Mouse (Mus musculus) intestine, embryonic 16.5 days (tissue): ENCODE data around the gene Kank1. TPM values are rescaled to one million over a fixed set of nuclear protein-coding genes. Genes with fewer than 3 reads are reported as not detected.

Experiments
- ATAC-seq: fragments of 200-750 bp; cut with Nextera tagmentation; 2 replicates; pipeline ENCODE4 v1.8.0; 2017; ENCODE audit warnings: moderate TSS enrichment, moderate library complexity
- H3K27ac ChIP-seq: fragments of 300-500 bp; sonication (generic); 2 replicates; pipeline ENCODE4 v1.5.1; 2014; ENCODE audit warnings: mild to moderate bottlenecking, low read length
- H3K27me3 ChIP-seq: fragments of 300-500 bp; sonication (generic); replicated peaks from 2 replicates; pipeline ENCODE4 v1.6.1; 2014; ENCODE audit warnings: low read length, control low read depth, mixed read lengths; ENCODE audit not compliant: control insufficient read depth, insufficient read depth
- H3K36me3 ChIP-seq: fragments of 300-500 bp; sonication (generic); 2 replicates; pipeline ENCODE4 v1.6.1; 2014; ENCODE audit warnings: low read length, control low read depth; ENCODE audit not compliant: control insufficient read depth, insufficient read depth
- H3K4me1 ChIP-seq: fragments of 300-500 bp; sonication (generic); 2 replicates; pipeline ENCODE4 v1.6.1; 2014; ENCODE audit warnings: low read length, control low read depth, mixed read lengths; ENCODE audit not compliant: control insufficient read depth, insufficient read depth
- H3K4me2 ChIP-seq: fragments of 300-500 bp; sonication (generic); 2 replicates; pipeline ENCODE4 v1.6.1; 2014; ENCODE audit warnings: low read depth, low read length, control low read depth
- H3K4me3 ChIP-seq: fragments of 300-500 bp; sonication (generic); 2 replicates; pipeline ENCODE4 v1.5.1; 2014; ENCODE audit warnings: mild to moderate bottlenecking, low read length
- H3K9ac ChIP-seq: fragments of 300-500 bp; sonication (generic); 2 replicates; pipeline ENCODE4 v1.6.1; 2014; ENCODE audit warnings: low read depth, low read length
- H3K9me3 ChIP-seq: fragments of 300-500 bp; sonication (generic); 2 replicates; pipeline ENCODE4 v1.6.1; 2016; ENCODE audit warnings: low read length, control low read depth; ENCODE audit not compliant: control insufficient read depth
- WGBS: fragments of 180-500 bp; shearing (Covaris S2); extraction: QIAGEN DNeasy Blood & Tissue Kit; methylation state at CpG from one replicate; pipeline ENCODE4 v1.1.7; 2014; 5-methylcytosine and 5-hydroxymethylcytosine counted together
- polyA plus RNA-seq: library from polyadenylated mRNA; unstranded; fragments of >200 nt; fragmentation: Nextera tagmentation; extraction: Ambion mirVana; gene quantifications from 2 replicates; pipeline ENCODE4 v1.2.1, GENCODE M21; 2015

The Kank1 gene
- polyA plus RNA-seq, 1 experiment from 2014 or later: 16.1 TPM

- Histone ChIP-seq H3K27me3 (no peaks in the 10 kb centered on the region), H3K9ac (no peak overlapping the region), H3K9me3 (no peaks in the 10 kb centered on the region), H3K4me2 (no peak overlapping the region), H3K4me3 (no peak overlapping the region), H3K27ac (peak overlapping the region; percentile 54), H3K4me1 (peaks cover 21% of the 10 kb centered on the region; the same call in 1 of the 2 replicates), H3K36me3 (peaks cover 9% of the 10 kb centered on the region)
- WGBS: 44% methylated on average over 5 of the region's 5 CpGs
- ATAC-seq: no peak
Measured at GRCm38 (mm10) chr19:25415448-25415847, 178.7 kb downstream of the Kank1 start.

DNA sequence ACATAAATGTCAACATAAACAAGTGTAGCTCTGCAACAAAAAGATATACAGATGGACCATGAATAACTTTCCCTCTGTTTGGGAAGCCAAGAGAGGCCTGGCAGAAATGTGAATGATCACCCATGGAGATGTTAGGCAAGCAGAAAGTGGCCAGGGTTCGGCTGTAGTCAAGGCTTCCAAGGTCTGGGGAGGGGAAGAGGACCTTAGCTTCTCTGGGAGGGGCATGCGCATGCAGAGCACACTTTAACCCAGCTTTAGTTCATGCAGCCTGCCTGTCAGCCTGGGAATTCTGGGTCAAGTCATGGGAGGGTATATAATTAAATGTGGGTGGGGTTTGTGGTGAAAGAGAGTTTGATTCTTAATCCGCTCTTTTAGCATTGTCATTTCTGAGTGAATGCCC, 180.9 kb downstream of the Kank1 start:
- H3K4me3 ChIP-seq: no peak overlapping the region
- 76% methylated on average over 3 of the region's 3 CpGs for WGBS

GRCm38 (mm10) chr19:25419983-25420382, 183.2 kb downstream of the Kank1 start:
- Histone ChIP-seq H3K9me3 (no peaks in the 10 kb centered on the region), H3K27me3 (no peaks in the 10 kb centered on the region), H3K4me1 (peaks cover 18% of the 10 kb centered on the region; the same call in 1 of the 2 replicates), H3K4me2 (no peak overlapping the region), H3K36me3 (no peaks in the 10 kb centered on the region), H3K9ac (no peak overlapping the region), H3K4me3 (no peak overlapping the region), H3K27ac (no peak overlapping the region)
- ATAC-seq: no peak
- WGBS: 72% methylated on average over 8 of the region's 8 CpGs

More for the DNA sequence above, 180.9 kb downstream of the Kank1 start:
- Histone ChIP-seq H3K27ac (no peak overlapping the region), H3K27me3 (no peaks in the 10 kb centered on the region), H3K9me3 (no peaks in the 10 kb centered on the region), H3K36me3 (no peaks in the 10 kb centered on the region), H3K9ac (no peak overlapping the region), H3K4me2 (no peak overlapping the region), H3K4me1 (peaks cover 18% of the 10 kb centered on the region; the same call in 1 of the 2 replicates)
- no peak for ATAC-seq

DNA sequence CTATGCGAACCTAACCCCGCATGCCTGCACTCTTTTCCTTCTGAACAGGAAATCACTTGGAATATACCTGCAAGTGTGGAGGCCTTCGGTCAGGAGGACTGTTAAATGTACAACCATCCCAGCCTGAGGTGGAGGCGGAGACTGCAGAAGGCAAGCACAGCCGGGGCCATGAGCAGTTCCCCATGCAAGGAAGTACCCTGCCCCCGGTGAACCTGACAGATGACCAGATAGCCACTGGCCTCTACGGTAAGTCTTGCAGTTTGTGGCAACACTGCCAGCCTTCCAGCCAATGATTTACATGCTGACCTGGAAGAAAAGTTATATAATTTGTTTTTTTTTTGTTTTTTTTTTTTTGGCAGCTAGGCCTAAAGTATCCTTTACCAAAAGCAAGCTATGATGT, 185.3 kb downstream of the Kank1 start:
- H3K4me3 ChIP-seq: no peak overlapping the region
- no peak overlapping the region for H3K9ac ChIP-seq
- H3K4me2 ChIP-seq: no peak overlapping the region
- no peak overlapping the region for H3K27ac ChIP-seq
- 0 out of 2 replicates have a peak, but pooled peaks cover 4% of the 10 kb centered on the region for H3K36me3 ChIP-seq
- 66% methylated on average over 7 of the region's 7 CpGs for WGBS
- no peaks in the 10 kb centered on the region for H3K9me3 ChIP-seq
- no peak for ATAC-seq
- peaks cover 10% of the 10 kb centered on the region; the same call in 1 of the 2 replicates for H3K4me1 ChIP-seq
- H3K27me3 ChIP-seq: no peaks in the 10 kb centered on the region

- WGBS: 82% methylated on average over 5 of the region's 5 CpGs
- no peaks in the 10 kb centered on the region for H3K27me3 ChIP-seq
- no peak for ATAC-seq
- no peak overlapping the region for H3K4me2 ChIP-seq
- H3K36me3 ChIP-seq: 0 out of 2 replicates have a peak, but pooled peaks cover 5% of the 10 kb centered on the region
- H3K4me3 ChIP-seq: no peak overlapping the region
- H3K27ac ChIP-seq: no peak overlapping the region
- no peak overlapping the region for H3K9ac ChIP-seq
- H3K4me1 ChIP-seq: peaks cover 6% of the 10 kb centered on the region; the same call in 1 of the 2 replicates
- H3K9me3 ChIP-seq: no peaks in the 10 kb centered on the region
Measured at GRCm38 (mm10) chr19:25423371-25423770, 186.6 kb downstream of the Kank1 start.

- Histone ChIP-seq H3K36me3 (peaks cover 9% of the 10 kb centered on the region; the same call in 1 of the 2 replicates), H3K4me2 (no peak overlapping the region), H3K27me3 (no peaks in the 10 kb centered on the region), H3K4me1 (no peaks in the 10 kb centered on the region), H3K9ac (no peak overlapping the region), H3K9me3 (no peaks in the 10 kb centered on the region), H3K4me3 (no peak overlapping the region), H3K27ac (no peak overlapping the region)
- no peak for ATAC-seq
- 80% methylated on average over 5 of the region's 5 CpGs for whole genome bisulfite sequencing
Measured at GRCm38 (mm10) chr19:25426431-25426830, 189.7 kb downstream of the Kank1 start.

- Histone ChIP-seq H3K36me3 (peaks cover 9% of the 10 kb centered on the region; the same call in 1 of the 2 replicates), H3K4me1 (no peaks in the 10 kb centered on the region), H3K27ac (no peak overlapping the region), H3K4me2 (no peak overlapping the region), H3K9ac (no peak overlapping the region), H3K27me3 (no peaks in the 10 kb centered on the region), H3K9me3 (no peaks in the 10 kb centered on the region), H3K4me3 (no peak overlapping the region)
- no peak for ATAC-seq
- WGBS: 96% methylated on average over 17 of the region's 17 CpGs
Measured at GRCm38 (mm10) chr19:25427886-25428285, 191.1 kb downstream of the Kank1 start.

GRCm38 (mm10) chr19:25428338-25428962, 191.7 kb downstream of the Kank1 start:
- Histone ChIP-seq H3K4me2 (no peak overlapping the region), H3K36me3 (peaks cover 9% of the 10 kb centered on the region; the same call in 1 of the 2 replicates), H3K27ac (no peak overlapping the region), H3K9ac (no peak overlapping the region), H3K9me3 (no peaks in the 10 kb centered on the region), H3K27me3 (no peaks in the 10 kb centered on the region), H3K4me3 (no peak overlapping the region), H3K4me1 (no peaks in the 10 kb centered on the region)
- WGBS: 85% methylated on average over 13 of the region's 13 CpGs
- no peak for ATAC-seq

DNA sequence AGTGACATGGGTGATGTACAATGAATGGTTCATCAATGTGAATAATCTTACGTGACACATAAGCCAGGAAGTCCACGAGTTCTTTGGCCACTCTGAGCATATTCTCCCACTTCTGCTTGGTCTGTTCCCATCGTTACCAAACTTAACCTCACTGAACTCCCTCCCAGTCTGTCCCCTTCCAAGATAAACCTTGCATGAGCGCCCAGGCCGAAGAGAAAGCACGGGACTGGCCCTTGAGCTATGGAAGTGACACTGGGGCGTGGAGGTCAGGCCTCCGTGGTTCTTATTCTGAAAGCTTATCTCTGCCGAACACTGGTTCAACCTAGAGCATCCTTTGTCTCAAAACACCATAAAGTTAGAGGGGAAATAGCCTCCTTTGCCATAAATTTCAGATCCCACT, 194.7 kb downstream of the Kank1 start:
- H3K4me2 ChIP-seq: no peak overlapping the region
- no peaks in the 10 kb centered on the region for H3K27me3 ChIP-seq
- no peak overlapping the region for H3K4me3 ChIP-seq
- H3K9me3 ChIP-seq: no peaks in the 10 kb centered on the region
- WGBS: 78% methylated on average over 9 of the region's 9 CpGs
- H3K36me3 ChIP-seq: peaks cover 9% of the 10 kb centered on the region; the same call in 1 of the 2 replicates
- no peak for ATAC-seq
- H3K9ac ChIP-seq: no peak overlapping the region
- no peak overlapping the region for H3K27ac ChIP-seq
- H3K4me1 ChIP-seq: peaks cover 3% of the 10 kb centered on the region; the same call in 1 of the 2 replicates
